Mouse (Mus musculus): ENCODE measurements around the gene Rab33b. TPM values are rescaled to one million over a fixed set of nuclear protein-coding genes. Genes with fewer than 3 reads are reported as not detected.

The Rab33b gene
- polyA plus RNA-seq, 1 experiment = 15.6 TPM

DNA sequence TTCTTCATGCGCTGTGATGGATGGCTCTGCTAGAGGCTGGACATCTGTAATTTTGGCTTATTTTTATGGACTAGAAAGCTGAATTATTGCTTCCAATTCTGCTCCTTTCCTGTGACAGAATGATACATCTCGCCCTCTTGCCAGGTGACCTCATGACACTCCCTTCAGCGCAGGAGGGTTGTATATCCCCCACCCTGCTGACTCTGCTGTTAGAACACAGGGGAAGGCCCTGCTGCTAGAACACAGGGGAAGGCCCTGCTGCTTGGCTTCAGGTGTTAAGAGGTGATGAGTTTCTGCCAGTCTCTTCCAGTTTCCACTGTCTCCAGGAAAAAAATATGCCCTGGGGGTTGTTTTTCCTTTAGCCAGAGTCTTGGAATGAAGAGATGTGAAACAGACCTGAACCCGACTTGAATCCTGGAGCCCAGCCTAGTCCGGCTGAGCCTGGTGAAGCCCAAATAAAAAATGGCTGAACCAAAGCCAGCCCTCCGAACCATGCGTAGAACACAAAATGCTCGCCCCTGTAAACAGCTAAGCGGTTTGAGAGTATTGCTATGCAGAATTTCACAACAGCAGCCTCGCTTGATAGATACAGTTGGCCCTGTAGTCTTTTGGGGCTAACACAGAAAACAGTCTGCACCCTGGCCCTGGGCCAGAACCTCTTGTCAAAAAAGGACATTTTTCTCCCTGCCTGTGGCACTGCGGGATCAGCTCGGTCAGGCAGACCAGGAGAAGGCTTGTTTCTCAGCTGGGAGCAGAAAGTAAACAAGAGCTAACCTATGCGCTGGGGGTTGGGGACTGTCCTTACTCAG, 48.0 kb downstream of the Rab33b start:
- no peak overlapping the region for H3K27ac ChIP-seq (ENCODE audit: insufficient read depth, low read depth, low read length)
- peaks cover 9% of the 10 kb centered on the region for H3K4me1 ChIP-seq (ENCODE audit: control insufficient read depth, insufficient read depth, low read length)
- TF ChIP-seq POLR2A (IDR thresholded peaks at IDR 0.05; ENCODE audit: borderline replicate concordance, low read depth, low read length) = no peak
- TF ChIP-seq CTCF (IDR thresholded peaks at IDR 0.05; ENCODE audit: low read depth, low read length) = no peak
- H3K4me3 ChIP-seq (ENCODE audit: insufficient read depth, low read length) = no peak overlapping the region

DNA sequence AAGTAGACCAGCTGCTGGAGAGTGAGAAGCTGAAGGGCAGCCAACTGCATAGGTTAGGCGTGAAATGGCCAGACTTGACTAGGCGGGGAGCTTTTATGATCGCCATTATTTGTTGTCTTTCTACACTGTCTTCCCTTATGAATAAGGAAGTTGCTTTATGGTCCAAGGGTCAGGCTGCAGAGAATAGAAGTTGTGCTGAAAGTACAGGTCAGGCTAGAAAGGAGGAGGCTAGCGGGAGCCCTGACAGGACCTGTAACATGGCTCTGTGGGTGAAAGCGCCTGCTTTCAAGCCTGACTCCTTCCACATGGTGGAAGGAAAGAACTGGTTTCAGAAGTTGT, 48.5 kb downstream of the Rab33b start:
- no peak overlapping the region for H3K4me3 ChIP-seq (ENCODE audit: insufficient read depth, low read length)
- H3K4me1 ChIP-seq (ENCODE audit: control insufficient read depth, insufficient read depth, low read length) = peaks cover 9% of the 10 kb centered on the region
- TF ChIP-seq CTCF (IDR thresholded peaks at IDR 0.05; ENCODE audit: low read depth, low read length) = no peak
- TF ChIP-seq POLR2A (IDR thresholded peaks at IDR 0.05; ENCODE audit: borderline replicate concordance, low read depth, low read length) = no peak
- H3K27ac ChIP-seq (ENCODE audit: insufficient read depth, low read depth, low read length) = no peak overlapping the region

- Histone ChIP-seq H3K27ac (ENCODE audit: insufficient read depth, low read depth, low read length) (no peak overlapping the region), H3K4me3 (ENCODE audit: insufficient read depth, low read length) (no peak overlapping the region), H3K4me1 (ENCODE audit: control insufficient read depth, insufficient read depth, low read length) (peaks cover 9% of the 10 kb centered on the region)
- TF ChIP-seq POLR2A (IDR thresholded peaks at IDR 0.05; ENCODE audit: borderline replicate concordance, low read depth, low read length) (no peak), CTCF (IDR thresholded peaks at IDR 0.05; ENCODE audit: low read depth, low read length) (no peak)
Observed at GRCm38 (mm10) chr3:51533573-51533972, 49.9 kb downstream of the Rab33b start.

DNA sequence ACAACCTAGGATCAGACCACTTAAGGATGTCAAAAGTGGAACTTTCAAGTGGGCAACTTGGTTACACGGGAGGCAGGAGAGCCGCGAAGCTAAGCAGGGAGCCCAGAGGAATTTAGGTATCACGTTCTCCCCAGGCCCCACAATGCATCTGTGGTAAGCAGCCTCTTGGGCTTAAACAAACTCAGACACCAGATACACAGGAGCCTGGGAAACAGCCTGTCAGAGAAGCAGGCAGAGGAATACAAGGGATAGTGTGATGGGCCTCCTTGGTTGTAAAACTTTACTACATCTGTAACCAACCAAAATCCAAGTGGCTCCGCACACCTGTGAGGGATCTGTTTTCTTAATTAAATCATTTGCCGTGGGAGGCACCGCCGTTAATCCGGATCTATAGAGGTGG, 50.3 kb downstream of the Rab33b start:
- TF ChIP-seq POLR2A (IDR thresholded peaks at IDR 0.05; ENCODE audit: borderline replicate concordance, low read depth, low read length) = no peak
- TF ChIP-seq CTCF (IDR thresholded peaks at IDR 0.05; ENCODE audit: low read depth, low read length) = no peak
- Histone ChIP-seq H3K27ac (ENCODE audit: insufficient read depth, low read depth, low read length) (no peak overlapping the region), H3K4me1 (ENCODE audit: control insufficient read depth, insufficient read depth, low read length) (peaks cover 9% of the 10 kb centered on the region), H3K4me3 (ENCODE audit: insufficient read depth, low read length) (no peak overlapping the region)

GRCm38 (mm10) chr3:51539567-51540408, 56.1 kb downstream of the Rab33b start:
- peak; percentile 46; the same call in 1 of the 2 replicates for TF ChIP-seq CTCF (IDR thresholded peaks at IDR 0.05; ENCODE audit: low read depth, low read length)
- no peak for TF ChIP-seq POLR2A (IDR thresholded peaks at IDR 0.05; ENCODE audit: borderline replicate concordance, low read depth, low read length)
- H3K4me1 ChIP-seq (ENCODE audit: control insufficient read depth, insufficient read depth, low read length) = peaks cover 9% of the 10 kb centered on the region
- H3K27ac ChIP-seq (ENCODE audit: insufficient read depth, low read depth, low read length) = no peak overlapping the region
- H3K4me3 ChIP-seq (ENCODE audit: insufficient read depth, low read length) = no peak overlapping the region

GRCm38 (mm10) chr3:51540659-51541058, 56.9 kb downstream of the Rab33b start:
- TF ChIP-seq POLR2A (IDR thresholded peaks at IDR 0.05; ENCODE audit: borderline replicate concordance, low read depth, low read length) (no peak), CTCF (IDR thresholded peaks at IDR 0.05; ENCODE audit: low read depth, low read length) (no peak)
- H3K4me1 ChIP-seq (ENCODE audit: control insufficient read depth, insufficient read depth, low read length) = peaks cover 5% of the 10 kb centered on the region
- H3K4me3 ChIP-seq (ENCODE audit: insufficient read depth, low read length) = no peak overlapping the region
- no peak overlapping the region for H3K27ac ChIP-seq (ENCODE audit: insufficient read depth, low read depth, low read length)

GRCm38 (mm10) chr3:51544442-51545128, 60.9 kb downstream of the Rab33b start:
- H3K27ac ChIP-seq (ENCODE audit: insufficient read depth, low read depth, low read length) = no peak overlapping the region
- no peak for TF ChIP-seq CTCF (IDR thresholded peaks at IDR 0.05; ENCODE audit: low read depth, low read length)
- no peak for TF ChIP-seq POLR2A (IDR thresholded peaks at IDR 0.05; ENCODE audit: borderline replicate concordance, low read depth, low read length)
- H3K4me1 ChIP-seq (ENCODE audit: control insufficient read depth, insufficient read depth, low read length) = no peaks in the 10 kb centered on the region
- no peak overlapping the region for H3K4me3 ChIP-seq (ENCODE audit: insufficient read depth, low read length)

Other genes with a start within 250 kb of the Rab33b start
- gene Elf2, start 143.3 kb upstream of the Rab33b start, polyA plus RNA-seq (2012; ENCODE audit: insufficient read depth, insufficient read length, missing spikeins) = 54.0 and 57.6 TPM in 2 replicates
- gene Mgarp, start 87.2 kb upstream of the Rab33b start, polyA plus RNA-seq (2012; ENCODE audit: insufficient read depth, insufficient read length, missing spikeins) = not detected in 2 replicates
- gene Ndufc1, start 74.9 kb upstream of the Rab33b start, polyA plus RNA-seq (2012; ENCODE audit: insufficient read depth, insufficient read length, missing spikeins) = 133 and 140 TPM in 2 replicates
- 48.1 and 56.7 TPM in 2 replicates for gene Naa15, start 68.8 kb upstream of the Rab33b start, polyA plus RNA-seq (2012; ENCODE audit: insufficient read depth, insufficient read length, missing spikeins)
- 26.2 and 28.6 TPM in 2 replicates for gene Setd7, start 77.0 kb downstream of the Rab33b start, polyA plus RNA-seq (2012; ENCODE audit: insufficient read depth, insufficient read length, missing spikeins)
- 2.4 and 3.8 TPM in 2 replicates for gene Mgst2, start 176.4 kb downstream of the Rab33b start, polyA plus RNA-seq (2012; ENCODE audit: insufficient read depth, insufficient read length, missing spikeins)